Mouse (Mus musculus) brain, embryonic 14.5 days (tissue): Measurements from ENCODE around the gene Manba. TPM values are rescaled to one million over a fixed set of nuclear protein-coding genes. Genes with fewer than 3 reads are reported as not detected.

Experiments used
- DNase-seq: peaks from one replicate; pipeline ENCODE4 v3.0.0-alpha.2; 2011; ENCODE audit warnings: low read depth
- CTCF ChIP-seq: fragments of 200-500 bp; IDR thresholded peaks from 2 replicates; pipeline ENCODE4 v1.5.1; 2012; ENCODE audit warnings: inconsistent platforms, mild to moderate bottlenecking, moderate library complexity, borderline replicate concordance; ENCODE audit not compliant: insufficient read depth, insufficient read length; ENCODE audit errors: extremely low read depth
- POLR2A ChIP-seq: fragments of 200-500 bp; IDR thresholded peaks from 2 replicates; pipeline ENCODE4 v1.6.1; 2012; ENCODE audit warnings: mild to moderate bottlenecking, inconsistent platforms, borderline replicate concordance; ENCODE audit not compliant: poor library complexity, insufficient read depth, insufficient read length, severe bottlenecking; ENCODE audit errors: extremely low read depth
- polyA plus RNA-seq: library from polyadenylated mRNA; depleted of rRNA; stranded (reverse); fragments of >200 nt; gene quantifications from 2 replicates; pipeline ENCODE4 v1.2.3, GENCODE M21; 2012

Gene Manba
- polyA plus RNA-seq, 1 experiment, result 3.1 TPM

DNA sequence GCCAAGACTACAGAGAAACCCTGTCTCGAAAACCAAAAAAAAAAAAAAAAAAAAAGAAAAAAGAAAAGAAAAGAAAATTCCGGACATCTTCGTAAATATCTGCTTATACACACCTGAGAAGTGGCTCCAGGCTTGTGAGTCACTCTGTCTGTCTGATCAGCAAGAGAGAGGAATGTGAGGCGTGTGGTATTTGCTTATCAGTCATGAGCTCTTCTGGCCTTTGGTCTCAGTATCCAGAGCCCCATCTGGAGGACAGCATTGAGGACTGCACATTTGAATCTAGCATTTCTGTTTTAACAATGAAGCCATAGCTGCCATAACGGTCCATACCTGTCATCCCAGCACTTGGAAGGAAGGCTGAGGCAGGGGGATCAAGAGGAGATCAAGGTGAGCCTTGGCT is 48.7 kb downstream of the Manba start:
- TF ChIP-seq POLR2A, result no peak
- no peak for TF ChIP-seq CTCF
- no peak for DNase-seq

DNA sequence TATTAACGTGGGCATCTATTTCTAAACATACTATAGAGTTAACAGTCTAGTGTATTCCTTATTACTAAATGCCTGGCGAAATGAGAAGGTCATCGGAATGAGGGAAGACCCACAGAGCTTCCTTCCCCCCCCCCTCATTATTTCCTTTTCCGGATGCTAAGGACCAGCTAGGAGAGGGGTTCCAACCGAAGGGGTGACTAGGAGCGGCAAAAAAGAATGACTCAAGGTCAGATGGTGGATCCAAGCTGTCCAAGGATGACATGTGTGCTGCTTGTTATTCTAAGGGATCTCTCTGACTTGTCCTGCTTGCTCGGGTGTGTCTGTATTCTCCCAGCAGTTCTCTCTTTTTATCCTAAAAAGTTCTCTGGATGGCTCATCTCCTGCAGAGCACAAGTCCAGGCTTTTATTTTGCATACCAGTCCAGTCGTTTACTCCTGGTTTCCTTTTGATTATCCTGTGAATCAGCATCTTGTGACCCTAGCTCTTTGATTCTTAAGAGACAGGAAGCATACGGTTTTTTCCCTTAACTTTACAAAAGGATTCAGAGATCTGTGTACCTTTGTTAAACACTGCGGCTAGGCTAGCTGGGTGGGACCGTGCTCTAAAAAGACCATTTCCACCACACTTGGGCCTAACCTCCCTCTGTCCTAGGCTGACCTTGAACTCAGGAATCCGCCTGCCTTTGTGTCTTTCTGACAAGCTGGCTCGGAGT is 61.0 kb downstream of the Manba start:
- TF ChIP-seq POLR2A, result no peak
- TF ChIP-seq CTCF, result no peak
- DNase-seq, result no peak

DNA sequence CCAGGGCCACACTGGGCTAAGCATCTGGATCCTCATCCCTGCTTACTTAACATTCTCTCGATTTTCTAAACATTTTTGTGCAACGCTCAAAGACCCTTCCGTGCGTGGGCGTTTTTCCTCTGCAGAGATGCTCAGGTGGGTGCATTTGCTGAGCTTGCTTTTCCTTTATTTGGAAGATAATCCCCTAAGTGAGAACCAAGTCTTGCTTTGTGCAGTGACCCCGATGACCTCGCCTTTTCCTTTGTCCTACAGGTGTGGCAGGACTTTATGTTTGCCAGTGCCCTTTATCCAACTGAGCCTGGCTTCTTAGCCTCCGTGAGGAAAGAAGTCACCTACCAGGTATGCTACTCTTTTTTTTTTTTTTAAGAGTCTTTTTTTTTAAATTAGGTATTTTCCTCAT is 61.9 kb downstream of the Manba start:
- TF ChIP-seq CTCF (no peak), POLR2A (no peak)
- no peak for DNase-seq

DNA sequence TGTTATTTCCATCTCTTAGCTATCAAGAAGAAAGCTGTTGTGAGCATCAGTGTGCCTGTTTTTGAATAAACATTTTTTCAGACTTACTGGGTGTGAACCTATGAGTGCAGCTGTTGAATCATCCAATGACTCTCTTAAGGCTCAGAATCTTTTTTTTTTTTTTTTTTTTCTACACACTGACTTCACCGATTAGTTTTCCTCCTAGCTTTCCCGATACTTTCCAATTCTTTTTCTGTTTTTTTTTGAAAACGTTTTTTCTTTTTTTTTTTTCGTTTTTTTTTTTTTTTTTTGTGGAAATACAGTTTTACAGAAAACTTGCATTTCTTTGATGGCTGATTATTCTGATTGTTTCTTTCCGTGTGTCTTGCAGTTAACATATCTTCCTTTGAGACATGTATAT is 67.5 kb downstream of the Manba start:
- TF ChIP-seq POLR2A (no peak), CTCF (no peak)
- no peak for DNase-seq

DNA sequence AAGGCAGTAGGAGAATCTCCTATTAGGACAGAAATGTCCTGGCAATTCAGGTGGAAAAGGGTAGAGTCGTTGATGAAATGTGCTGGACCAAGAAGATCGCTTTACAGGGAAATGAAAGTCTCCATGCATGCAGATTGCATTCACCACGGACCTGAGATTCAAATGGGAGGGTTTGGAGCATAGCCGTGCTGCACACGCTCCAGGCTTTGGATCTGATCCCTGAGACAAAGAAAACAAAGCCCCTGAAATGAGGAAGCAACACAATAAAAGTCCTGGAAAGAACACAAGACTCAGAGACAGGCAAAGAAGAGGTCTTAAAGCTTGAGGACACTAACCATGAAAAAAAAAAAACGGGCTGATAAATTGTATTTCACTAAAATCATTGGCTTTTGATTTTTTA is 69.8 kb downstream of the Manba start:
- TF ChIP-seq POLR2A (no peak), CTCF (no peak)
- DNase-seq, result peak; percentile 28

DNA sequence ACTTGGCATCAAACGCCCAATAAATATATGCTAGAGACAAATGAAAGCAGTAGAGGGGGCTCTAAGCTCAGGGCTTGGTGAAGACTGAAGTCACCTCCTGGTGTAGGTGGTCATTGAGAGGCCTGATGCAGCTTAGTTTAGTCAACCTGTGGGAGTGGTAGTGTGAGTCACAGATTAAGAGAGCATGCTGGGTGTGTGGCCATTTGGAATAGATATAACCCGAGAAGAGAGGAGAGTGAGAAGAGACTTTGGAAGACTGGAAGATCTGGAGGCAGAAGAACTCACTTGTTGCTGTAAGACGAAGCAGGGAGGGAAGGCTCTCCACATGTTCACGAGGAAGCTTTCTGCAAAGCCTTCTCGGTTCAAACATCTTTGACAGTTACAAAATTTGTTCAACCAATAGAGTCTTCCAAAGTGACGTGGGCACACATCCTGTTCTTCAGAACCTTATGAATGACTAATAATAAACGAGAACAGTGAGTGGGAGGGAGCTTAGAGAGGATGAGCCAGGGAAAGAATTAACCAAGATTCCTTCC is 70.7 kb downstream of the Manba start:
- DNase-seq, result no peak
- no peak for TF ChIP-seq CTCF
- no peak for TF ChIP-seq POLR2A

DNA sequence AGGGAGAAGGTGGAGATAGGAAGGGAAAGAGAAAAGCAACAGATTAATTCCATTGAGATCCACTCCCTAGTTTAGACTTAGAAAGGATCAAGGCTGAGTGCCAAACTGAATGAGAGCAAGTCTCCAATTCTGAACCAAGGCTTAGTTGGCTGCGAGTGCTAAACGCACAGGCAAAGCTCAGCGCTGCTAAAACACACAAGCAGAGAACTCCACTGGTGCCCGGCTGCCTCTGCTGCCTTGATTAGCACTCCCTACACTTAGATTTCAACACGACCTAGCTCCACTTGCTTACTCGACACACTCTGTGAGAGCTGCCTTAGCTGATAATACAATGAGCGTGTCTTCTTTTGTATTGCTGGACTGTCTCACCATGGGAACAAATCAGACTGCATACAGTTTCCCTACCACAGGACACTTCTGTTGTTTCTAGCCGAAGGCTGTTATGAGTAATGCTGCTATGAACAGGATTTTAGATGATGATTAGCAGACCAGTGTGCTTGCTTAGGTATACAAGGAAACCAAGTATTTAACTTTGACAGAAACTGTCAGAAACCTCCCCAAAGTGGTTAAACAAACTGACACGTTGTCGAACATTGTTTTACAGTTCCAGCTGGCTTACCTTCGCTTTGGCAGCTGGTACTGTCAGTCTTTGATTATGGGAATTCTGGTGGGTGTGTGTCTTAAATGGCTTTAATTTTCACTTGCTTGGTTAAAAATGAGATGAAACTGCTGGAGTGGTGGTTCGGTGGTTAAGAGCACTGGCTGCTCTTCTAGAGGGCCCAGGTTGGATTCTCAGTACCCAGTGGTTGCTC is 71.6 kb downstream of the Manba start:
- TF ChIP-seq CTCF, result no peak
- no peak for TF ChIP-seq POLR2A
- peak; percentile 76 for DNase-seq

DNA sequence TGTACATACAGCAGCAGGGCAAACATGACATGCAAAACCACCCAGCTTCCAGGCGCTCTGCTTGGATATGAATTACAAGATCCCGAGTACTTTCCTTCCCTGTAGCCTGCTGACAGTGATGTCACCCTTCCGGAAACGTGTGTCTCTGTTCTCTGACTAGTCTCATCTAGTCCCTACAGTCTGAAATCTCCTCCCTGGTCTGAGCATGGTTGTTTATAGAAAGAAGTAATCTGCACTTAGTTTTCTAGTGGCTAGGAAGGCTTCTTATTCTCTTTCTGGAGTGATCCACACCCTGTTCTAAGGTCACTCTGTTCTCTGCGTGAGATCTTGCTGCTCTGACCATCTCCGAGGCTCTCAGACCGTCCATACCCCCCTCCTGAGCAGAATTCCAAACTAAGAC is 76.6 kb downstream of the Manba start:
- TF ChIP-seq POLR2A, result no peak
- no peak for TF ChIP-seq CTCF
- no peak for DNase-seq

DNA sequence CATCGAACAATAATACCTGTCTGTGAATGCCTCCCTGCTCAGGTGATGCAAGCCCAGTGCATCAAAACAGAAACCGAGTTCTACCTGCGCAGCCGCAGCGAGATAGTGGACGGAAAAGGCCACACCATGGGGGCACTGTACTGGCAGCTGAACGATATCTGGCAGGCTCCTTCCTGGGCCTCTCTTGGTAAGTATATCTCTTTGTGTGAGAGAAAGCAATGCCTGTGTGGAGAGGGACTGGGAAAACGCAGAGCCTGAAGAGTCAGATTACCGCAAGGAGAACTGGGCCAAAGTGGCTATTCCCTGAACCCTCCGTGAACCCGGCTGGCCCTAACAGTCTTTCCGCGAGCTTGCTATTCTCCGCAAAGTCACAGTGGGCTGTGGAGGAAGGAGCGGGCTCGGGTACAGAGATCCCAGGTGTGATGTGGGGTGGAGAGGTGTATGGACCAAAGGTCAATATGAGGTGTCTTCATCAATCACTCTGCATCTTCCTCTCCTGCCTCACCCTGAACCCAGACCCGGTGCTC is 77.8 kb downstream of the Manba start:
- no peak for TF ChIP-seq CTCF
- no peak for TF ChIP-seq POLR2A
- DNase-seq, result no peak

DNA sequence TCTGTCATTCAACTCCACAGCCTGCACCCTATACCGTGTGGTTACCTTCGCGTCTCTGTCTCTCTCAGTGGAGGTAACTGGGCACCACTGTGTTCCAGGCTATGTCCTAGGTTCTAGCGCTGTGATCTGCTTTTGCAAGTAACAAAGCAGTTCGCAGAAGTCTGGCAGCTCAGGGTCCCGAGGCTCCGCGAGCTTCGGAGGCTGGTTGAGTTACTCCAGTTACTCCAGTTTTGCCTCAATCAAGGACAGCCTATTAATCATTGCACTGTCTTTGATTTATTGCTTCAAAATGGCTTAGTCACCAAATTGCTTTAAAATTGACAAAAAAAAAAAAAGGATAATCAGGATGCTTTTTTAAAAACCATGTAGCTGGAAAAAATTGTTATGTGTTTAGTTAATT is 79.3 kb downstream of the Manba start:
- TF ChIP-seq POLR2A (no peak), CTCF (no peak)
- DNase-seq, result no peak

DNA sequence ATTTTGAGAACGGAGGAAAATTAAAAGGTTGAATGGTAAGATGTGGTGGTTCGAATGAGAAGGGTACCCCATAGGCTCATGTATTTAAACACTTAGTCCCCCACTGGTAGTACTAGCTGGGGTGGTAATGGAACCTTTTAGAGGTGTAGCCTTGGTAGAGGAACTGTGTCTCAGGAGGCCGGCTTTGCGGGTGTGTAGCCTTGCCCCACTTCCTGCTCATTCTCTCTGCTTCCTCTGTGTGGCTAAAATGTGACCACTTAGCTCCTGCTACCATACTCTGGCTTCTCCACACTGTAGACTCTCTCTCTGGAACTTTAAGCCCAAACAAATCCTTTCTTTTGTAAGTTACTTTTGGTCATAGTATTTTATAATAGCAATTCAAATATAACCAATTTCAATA is 79.9 kb downstream of the Manba start:
- no peak for DNase-seq
- TF ChIP-seq CTCF, result no peak
- no peak for TF ChIP-seq POLR2A

DNA sequence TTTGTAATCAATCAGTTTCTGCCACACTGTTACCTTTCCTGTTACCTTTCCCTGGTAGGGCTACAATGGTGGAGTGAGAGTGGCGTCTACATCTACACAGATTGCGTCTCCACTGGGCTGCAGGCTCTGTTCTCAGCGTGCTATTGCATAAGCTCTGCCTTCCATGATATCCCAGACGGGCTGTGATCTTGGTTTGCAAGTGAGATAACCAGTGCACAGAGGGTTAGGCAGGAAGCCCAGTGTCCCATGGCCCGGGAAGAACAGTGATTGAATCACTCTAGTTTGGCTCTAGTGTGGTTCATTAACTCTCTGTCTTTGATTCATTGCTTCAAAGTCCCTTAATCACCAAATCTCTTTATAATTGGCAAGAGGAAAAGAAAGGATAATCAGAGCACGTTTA is 82.5 kb downstream of the Manba start:
- DNase-seq, result peak; percentile 59

More for the DNA sequence above, 82.5 kb downstream of the Manba start:
- TF ChIP-seq POLR2A (no peak), CTCF (no peak)
